In the genomic region with DNA sequence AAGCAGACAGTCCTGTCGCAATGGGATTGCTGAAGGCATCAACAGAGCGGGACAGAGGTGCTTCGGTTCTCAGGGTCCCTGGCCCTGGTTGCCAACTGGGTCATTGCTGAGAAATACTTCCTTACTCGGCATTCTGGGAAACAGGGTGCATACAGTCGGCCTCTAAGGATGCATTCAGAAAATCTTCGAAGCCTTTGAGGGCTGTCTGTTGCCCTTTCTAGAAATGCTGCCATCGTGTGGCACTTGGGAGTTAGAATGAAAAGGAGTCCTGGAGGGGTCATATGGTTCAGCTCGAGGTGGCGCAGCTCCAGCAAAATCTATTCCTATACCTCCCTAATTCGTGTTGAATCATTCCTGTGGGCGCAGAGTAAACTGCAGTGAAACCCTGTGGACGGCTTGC, we compare ENCODE assay signal across 9 mouse cellular contexts. TPM values are rescaled to one million over a fixed set of nuclear protein-coding genes. Genes with fewer than 3 reads are reported as not detected.
DNase-seq lines count a peak whose midpoint lies in the region; ATAC-seq and TF ChIP-seq lines count a peak whose summit lies in the region.
"Had no signal": no experiment of that assay in that cellular context is flagged by ENCODE, and none has a peak within 500 bp of the region (broad histone marks: within the 10 kb centered on the region; RNA-seq: fewer than 3 reads in every experiment).

No protein-coding gene starts in this region.

- H3K27ac ChIP-seq in liver, postnatal 0 days (ENCODE audit: low read depth), result no peak overlapping the region
- H3K27ac ChIP-seq in liver, embryonic 11.5 days (ENCODE audit: low read depth, low read length), result no peak overlapping the region
- H3K27ac ChIP-seq in heart, embryonic 13.5 days (replicated peaks), result no peak overlapping the region
- no peak overlapping the region for H3K27ac ChIP-seq in limb, embryonic 14.5 days (replicated peaks; ENCODE audit: low read depth, low read length)
- H3K27ac ChIP-seq: embryonic facial prominence, embryonic 13.5 days; limb, embryonic 13.5 days had no signal

- no peak for ATAC-seq in liver, postnatal 0 days
- ATAC-seq in liver, embryonic 11.5 days (replicated peaks; ENCODE audit: low FRiP score), result no peak
- no peak for ATAC-seq in heart, embryonic 13.5 days (ENCODE audit: extremely low read depth, insufficient number of reproducible peaks, low FRiP score, low TSS enrichment)
- no peak for ATAC-seq in limb, embryonic 14.5 days (ENCODE audit: low FRiP score, low read depth)

- no peaks in the 10 kb centered on the region for H3K36me3 ChIP-seq in liver, postnatal 0 days (replicated peaks; ENCODE audit: insufficient read depth, low read length)
- H3K36me3 ChIP-seq in liver, embryonic 11.5 days (ENCODE audit: control insufficient read depth, insufficient read depth, low read length), result no peaks in the 10 kb centered on the region
- no peaks in the 10 kb centered on the region for H3K36me3 ChIP-seq in heart, embryonic 13.5 days
- no peaks in the 10 kb centered on the region for H3K36me3 ChIP-seq in limb, embryonic 14.5 days (ENCODE audit: control insufficient read depth, insufficient read depth, low read length)
- H3K36me3 ChIP-seq: embryonic facial prominence, embryonic 13.5 days; limb, embryonic 13.5 days had no signal

- TF ChIP-seq EP300 in liver, postnatal 0 days (IDR thresholded peaks at IDR 0.05; ENCODE audit: low read depth), result no peak

- no peak for DNase-seq in liver, postnatal 0 days
- no peak for DNase-seq in liver, embryonic 11.5 days (ENCODE audit: low spot score)
- peak; percentile 59 for DNase-seq in adrenal gland, adult 2 months
- no peak for DNase-seq in limb, embryonic 14.5 days (ENCODE audit: low spot score)
- DNase-seq in right cerebral cortex, postnatal 25 days, result peak; percentile 18
- no peak for DNase-seq in thymus, postnatal 10 days (ENCODE audit: low spot score in 2 of 2)

- no peak overlapping the region for H3K9ac ChIP-seq in liver, postnatal 0 days (replicated peaks)
- no peak overlapping the region for H3K9ac ChIP-seq in liver, embryonic 11.5 days (ENCODE audit: low read depth, low read length)
- H3K9ac ChIP-seq in heart, embryonic 13.5 days, result peak overlapping the region; percentile 56; the same call in 1 of the 2 replicates
- H3K9ac ChIP-seq in limb, embryonic 14.5 days (ENCODE audit: low read depth, low read length, severe bottlenecking), result no peak overlapping the region
- H3K9ac ChIP-seq: embryonic facial prominence, embryonic 13.5 days; limb, embryonic 13.5 days had no signal

- no peaks in the 10 kb centered on the region for H3K4me1 ChIP-seq in liver, postnatal 0 days (ENCODE audit: insufficient read depth)
- H3K4me1 ChIP-seq in liver, embryonic 11.5 days (replicated peaks; ENCODE audit: control insufficient read depth, insufficient read depth, low read length), result no peaks in the 10 kb centered on the region
- peaks cover 18% of the 10 kb centered on the region for H3K4me1 ChIP-seq in heart, embryonic 13.5 days
- H3K4me1 ChIP-seq in limb, embryonic 14.5 days (ENCODE audit: control insufficient read depth, insufficient read depth, low read length), result no peaks in the 10 kb centered on the region
- H3K4me1 ChIP-seq: embryonic facial prominence, embryonic 13.5 days had no signal

- no peaks in the 10 kb centered on the region for H3K9me3 ChIP-seq in liver, postnatal 0 days (ENCODE audit: low read length)
- no peaks in the 10 kb centered on the region for H3K9me3 ChIP-seq in liver, embryonic 11.5 days (ENCODE audit: control insufficient read depth, low read length)
- no peaks in the 10 kb centered on the region for H3K9me3 ChIP-seq in heart, embryonic 13.5 days
- H3K9me3 ChIP-seq in limb, embryonic 14.5 days (ENCODE audit: control insufficient read depth, low read length), result no peaks in the 10 kb centered on the region
- H3K9me3 ChIP-seq: embryonic facial prominence, embryonic 13.5 days; limb, embryonic 13.5 days had no signal

- no peaks in the 10 kb centered on the region for H3K27me3 ChIP-seq in liver, postnatal 0 days (ENCODE audit: insufficient read depth, low read length)
- no peaks in the 10 kb centered on the region for H3K27me3 ChIP-seq in liver, embryonic 11.5 days (replicated peaks; ENCODE audit: control insufficient read depth, insufficient read depth, low read length)
- H3K27me3 ChIP-seq in heart, embryonic 13.5 days (replicated peaks), result no peaks in the 10 kb centered on the region
- H3K27me3 ChIP-seq in limb, embryonic 14.5 days (ENCODE audit: control insufficient read depth, insufficient read depth, low read length), result no peaks in the 10 kb centered on the region
- H3K27me3 ChIP-seq: embryonic facial prominence, embryonic 13.5 days; limb, embryonic 13.5 days had no signal

- no peak for TF ChIP-seq POLR2A in limb, embryonic 14.5 days (IDR thresholded peaks at IDR 0.05; ENCODE audit: borderline replicate concordance, extremely low read depth, insufficient read depth, insufficient read length)

- H3K4me2 ChIP-seq in liver, postnatal 0 days (ENCODE audit: low read depth, low read length), result no peak overlapping the region
- no peak overlapping the region for H3K4me2 ChIP-seq in liver, embryonic 11.5 days
- peak overlapping the region; percentile 57 for H3K4me2 ChIP-seq in heart, embryonic 13.5 days
- 0 out of 2 replicates have a peak overlapping the region, but pooled peaks have one; percentile 9 for H3K4me2 ChIP-seq in limb, embryonic 14.5 days (replicated peaks; ENCODE audit: low read depth, low read length, severe bottlenecking)
- H3K4me2 ChIP-seq: embryonic facial prominence, embryonic 13.5 days; limb, embryonic 13.5 days had no signal

- no peak overlapping the region for H3K4me3 ChIP-seq in liver, postnatal 0 days (ENCODE audit: low read depth, low read length)
- no peak overlapping the region for H3K4me3 ChIP-seq in liver, embryonic 11.5 days (ENCODE audit: low read depth, low read length)
- H3K4me3 ChIP-seq in heart, embryonic 13.5 days, result no peak overlapping the region
- no peak overlapping the region for H3K4me3 ChIP-seq in limb, embryonic 14.5 days (replicated peaks; ENCODE audit: low read length)
- H3K4me3 ChIP-seq: embryonic facial prominence, embryonic 13.5 days; limb, embryonic 13.5 days had no signal

- peak; percentile 47 for TF ChIP-seq CTCF in liver, postnatal 0 days (IDR thresholded peaks at IDR 0.05; ENCODE audit: low read depth)

- WGBS in liver, postnatal 0 days (ENCODE audit: insufficient replicate concordance), result 33% methylated on average over 12 of the region's 12 CpGs
- 37% methylated on average over 12 of the region's 12 CpGs for WGBS in liver, embryonic 11.5 days
- 30% methylated on average over 12 of the region's 12 CpGs for WGBS in heart, embryonic 13.5 days
- WGBS in limb, embryonic 14.5 days, result 39% methylated on average over 12 of the region's 12 CpGs

RNA-seq across cellular contexts. Expression of gene Spp1, which starts 2.0 kb away (rescaled TPM):
- polyA plus RNA-seq in liver, postnatal 0 days (2015; fragmentation: Nextera tagmentation; extraction: Ambion mirVana), result 73.9 and 103 TPM in 2 replicates
- 2.9 and 4.4 TPM in 2 replicates for polyA plus RNA-seq in liver, embryonic 11.5 days (2014; fragmentation: Nextera tagmentation; extraction: Ambion mirVana)
- 100 to 1,000 TPM; 175 to 300 TPM for total RNA-seq in adrenal gland, adult 2 months (2021)
- polyA plus RNA-seq in adrenal gland, adult 2 months (2012; rRNA removed), result 12.6 and 26.8 TPM in 2 replicates
- polyA plus RNA-seq in heart, embryonic 13.5 days (2015; fragmentation: Nextera tagmentation; extraction: Ambion mirVana), result 6.0 and 12.9 TPM in 2 replicates
- 78.3 and 102 TPM in 2 replicates for polyA plus RNA-seq in limb, embryonic 14.5 days (2012; rRNA removed)
- 132 and 195 TPM in 2 replicates for polyA plus RNA-seq in limb, embryonic 14.5 days (2014; fragmentation: Nextera tagmentation; extraction: Ambion mirVana)

RNA-seq across cellular contexts. Expression of gene Pkd2, which starts 26.4 kb away (rescaled TPM):
- 0.95 and 0.97 TPM in 2 replicates for polyA plus RNA-seq in liver, postnatal 0 days (2015; fragmentation: Nextera tagmentation; extraction: Ambion mirVana)
- 6.8 and 6.9 TPM in 2 replicates for polyA plus RNA-seq in liver, embryonic 11.5 days (2014; fragmentation: Nextera tagmentation; extraction: Ambion mirVana)
- total RNA-seq in adrenal gland, adult 2 months (2021), result 10 to 100 TPM; 33.0 to 44.4 TPM
- 21.9 and 33.1 TPM in 2 replicates for polyA plus RNA-seq in adrenal gland, adult 2 months (2012; rRNA removed)
- 7.2 and 7.9 TPM in 2 replicates for polyA plus RNA-seq in heart, embryonic 13.5 days (2015; fragmentation: Nextera tagmentation; extraction: Ambion mirVana)
- 84.4 and 86.0 TPM in 2 replicates for polyA plus RNA-seq in limb, embryonic 14.5 days (2012; rRNA removed)
- polyA plus RNA-seq in limb, embryonic 14.5 days (2014; fragmentation: Nextera tagmentation; extraction: Ambion mirVana), result 32.6 and 38.2 TPM in 2 replicates

Comparison
In these comparisons a context has a peak if more than half of its experiments do, and no peak if none do; other contexts are left out.
1. DNase-seq: peak in adrenal gland, adult 2 months (single experiment) and right cerebral cortex, postnatal 25 days (single experiment); none in liver, postnatal 0 days (single experiment), liver, embryonic 11.5 days (single experiment), limb, embryonic 14.5 days (single experiment) and thymus, postnatal 10 days (0 of 2).
2. H3K4me2 ChIP-seq: peak in heart, embryonic 13.5 days (single experiment) and limb, embryonic 14.5 days (single experiment); none in liver, postnatal 0 days (single experiment) and liver, embryonic 11.5 days (single experiment).